Mouse (Mus musculus) heart, postnatal 10 days (tissue): Measurements from ENCODE around the gene Pxdc1. TPM values are rescaled to one million over a fixed set of nuclear protein-coding genes. Genes with fewer than 3 reads are reported as not detected.
A peak's percentile ranks its signal among the peaks of the same experiment; 100 is the strongest.

Experiments
- DNase-seq, 2 experiments: peaks; one replicate each; pipeline ENCODE4 v3.0.0; 2021
- intact Hi-C: fragments of 180-260 bp; cut with DNase I; formaldehyde crosslinking; loops from one replicate; pipeline ENCODE4 v1.15.1; 2025
- total RNA-seq, 2 experiments: library from RNA; stranded (reverse); gene quantifications; 2 replicates each; pipeline ENCODE4 v1.2.3; 2021

Gene Pxdc1
- total RNA-seq, 2 experiments from 2014 or later, result 18.2 to 24.3 TPM

- intact Hi-C loops, result loop anchor here (1.0 to 2.0 kb wide), 4 partner anchors 31 to 143 kb away; no protein-coding TSS in a partner anchor
- no peak for DNase-seq
These were observed 1.3 kb downstream of the Pxdc1 start for GRCm38 (mm10) chr13:34652016-34652352.

- DNase-seq, result peak; percentile 65 to 72
- intact Hi-C loops, result no loop called here
These were observed 1.8 kb downstream of the Pxdc1 start for GRCm38 (mm10) chr13:34651474-34651991.

GRCm38 (mm10) chr13:34650953-34651352 is 2.3 kb downstream of the Pxdc1 start:
- peak; percentile 85 to 86 for DNase-seq
- intact Hi-C loops, result no loop called here

GRCm38 (mm10) chr13:34650371-34650770 is 2.9 kb downstream of the Pxdc1 start:
- intact Hi-C loops, result no loop called here
- DNase-seq, result peak in 1 of 2 experiments; percentile 25

GRCm38 (mm10) chr13:34647751-34648150 is 5.5 kb downstream of the Pxdc1 start:
- no peak for DNase-seq
- intact Hi-C loops, result loop anchor here (10.0 kb wide), 1 partner anchor 377 kb away; the partner anchor contains the start of gene Eci2

GRCm38 (mm10) chr13:34647221-34647620 is 6.1 kb downstream of the Pxdc1 start:
- DNase-seq, result peak; percentile 33 to 35
- intact Hi-C loops, result loop anchor here (10.0 kb wide), 1 partner anchor 378 kb away; the partner anchor contains the start of gene Eci2

GRCm38 (mm10) chr13:34646240-34646750 is 7.0 kb downstream of the Pxdc1 start:
- intact Hi-C loops, result loop anchor here (10.0 kb wide), 1 partner anchor 379 kb away; the partner anchor contains the start of gene Eci2
- peak; percentile 40 to 48 for DNase-seq

- intact Hi-C loops, result loop anchor here (10.0 kb wide), 1 partner anchor 379 kb away; the partner anchor contains the start of gene Eci2
- DNase-seq, result no peak
These were observed 7.8 kb downstream of the Pxdc1 start for GRCm38 (mm10) chr13:34645519-34645918.

- intact Hi-C loops, result loop anchor here (10.0 kb wide), 1 partner anchor 380 kb away; the partner anchor contains the start of gene Eci2
- DNase-seq, result no peak
These were observed 8.9 kb downstream of the Pxdc1 start for GRCm38 (mm10) chr13:34644401-34644800.

- intact Hi-C loops, result loop anchor here (1.0 to 10.0 kb wide), 4 partner anchors 150 to 381 kb away; partner anchors contain the start of gene Eci2
- no peak for DNase-seq
These were observed 9.4 kb downstream of the Pxdc1 start for GRCm38 (mm10) chr13:34643926-34644325.

GRCm38 (mm10) chr13:34642941-34643875 is 10.1 kb downstream of the Pxdc1 start:
- intact Hi-C loops, result loop anchor here (1.0 to 10.0 kb wide), 4 partner anchors 151 to 382 kb away; partner anchors contain the start of gene Eci2
- peak; percentile 58 to 79 for DNase-seq

GRCm38 (mm10) chr13:34641066-34641465 is 12.2 kb downstream of the Pxdc1 start:
- no peak for DNase-seq
- intact Hi-C loops, result loop anchor here (10.0 kb wide), 1 partner anchor 384 kb away; the partner anchor contains the start of gene Eci2

- intact Hi-C loops, result loop anchor here (1.0 to 5.0 kb wide), 3 partner anchors 289 to 589 kb away; partner anchors contain the start of gene Slc22a23
- peak; percentile 75 to 79 for DNase-seq
These were observed 17.3 kb downstream of the Pxdc1 start for GRCm38 (mm10) chr13:34635978-34636377.

- intact Hi-C loops, result no loop called here
- DNase-seq, result no peak
These were observed 23.0 kb downstream of the Pxdc1 start for GRCm38 (mm10) chr13:34630319-34630718.

- intact Hi-C loops, result no loop called here
These were observed 23.5 kb downstream of the Pxdc1 start for GRCm38 (mm10) chr13:34629741-34630140.

GRCm38 (mm10) chr13:34627446-34627845 is 25.8 kb downstream of the Pxdc1 start:
- intact Hi-C loops, result no loop called here
- no peak for DNase-seq

More at GRCm38 (mm10) chr13:34629741-34630140, 23.5 kb downstream of the Pxdc1 start:
- no peak for DNase-seq

- intact Hi-C loops, result no loop called here
- no peak for DNase-seq
These were observed 28.9 kb downstream of the Pxdc1 start for GRCm38 (mm10) chr13:34624414-34624813.

GRCm38 (mm10) chr13:34612402-34612801 is 40.9 kb downstream of the Pxdc1 start:
- peak; percentile 58 to 67 for DNase-seq
- intact Hi-C loops, result no loop called here

- no peak for DNase-seq
- intact Hi-C loops, result no loop called here
These were observed 43.6 kb downstream of the Pxdc1 start for GRCm38 (mm10) chr13:34609711-34610110.

- DNase-seq, result no peak
- intact Hi-C loops, result no loop called here
These were observed 46.2 kb downstream of the Pxdc1 start for GRCm38 (mm10) chr13:34607079-34607478.

- no peak for DNase-seq
These were observed 47.4 kb downstream of the Pxdc1 start for GRCm38 (mm10) chr13:34605884-34606283.

More at GRCm38 (mm10) chr13:34605884-34606283, 47.4 kb downstream of the Pxdc1 start:
- intact Hi-C loops, result no loop called here
